Mouse (Mus musculus) thymus, adult 2 months (tissue): ENCODE results near the gene Gm973.

Experiments
- CTCF ChIP-seq: fragments of 200-500 bp; IDR thresholded peaks from 2 replicates; pipeline ENCODE4 v1.5.1; 2012; ENCODE audit warnings: mild to moderate bottlenecking, control low read depth, low read length, moderate library complexity, borderline replicate concordance; ENCODE audit not compliant: control insufficient read depth, poor library complexity, insufficient read depth; ENCODE audit errors: extremely low read depth
- POLR2A ChIP-seq: fragments of 200-500 bp; IDR thresholded peaks from 2 replicates; pipeline ENCODE4 v1.6.1; 2012; ENCODE audit warnings: mild to moderate bottlenecking, low read length, control low read depth, moderate library complexity; ENCODE audit not compliant: control insufficient read depth, poor library complexity, insufficient read depth; ENCODE audit errors: extremely low read depth

- no peak for TF ChIP-seq POLR2A
- TF ChIP-seq CTCF, result no peak
These were observed 109.3 kb downstream of the Gm973 start for GRCm38 (mm10) chr1:59625410-59625809.
